Mouse (Mus musculus) layer of hippocampus, postnatal 14 days (tissue): ENCODE results near the gene Zmym1. TPM values are rescaled to one million over a fixed set of nuclear protein-coding genes. Genes with fewer than 3 reads are reported as not detected.
"Not testable (repeated sequence)": the region's sequence is repeated elsewhere in the genome, so short reads cannot be mapped to it uniquely, and the experiment has no call there.

Experiments
- DNase-seq, 2 experiments: peaks; one replicate each; pipeline ENCODE4 v3.0.0; 2021 to 2022; ENCODE audit warnings: low spot score in 2 of 2, mixed read lengths in 1 of 2
- total RNA-seq, 2 experiments: library from RNA; stranded (reverse); gene quantifications; 2 replicates each; pipeline ENCODE4 v1.2.3; 2021

The Zmym1 gene
- total RNA-seq, 2 experiments from 2014 or later, result 10.3 to 10.6 TPM

- DNase-seq, result no peak
Observed at GRCm38 (mm10) chr4:127027228-127028190, 33.4 kb downstream of the Zmym1 start.

GRCm38 (mm10) chr4:127026826-127027225, 34.1 kb downstream of the Zmym1 start:
- DNase-seq, result no peak

- no peak for DNase-seq
Observed at GRCm38 (mm10) chr4:127024240-127024639, 36.7 kb downstream of the Zmym1 start.

- DNase-seq, result no peak
Observed at GRCm38 (mm10) chr4:127023201-127023600, 37.8 kb downstream of the Zmym1 start.

GRCm38 (mm10) chr4:127021989-127022626, 38.8 kb downstream of the Zmym1 start:
- DNase-seq, result peak; percentile 85

- DNase-seq, result peak; percentile 100
Observed at GRCm38 (mm10) chr4:127021151-127021945, 39.6 kb downstream of the Zmym1 start, which contains the start of gene Sfpq. Gene Sfpq (plus strand): TSS chr4:127021324.

GRCm38 (mm10) chr4:127020411-127021150, 40.4 kb downstream of the Zmym1 start:
- no peak for DNase-seq

- no peak for DNase-seq
Observed at GRCm38 (mm10) chr4:127016366-127016765, 44.6 kb downstream of the Zmym1 start.

GRCm38 (mm10) chr4:127015294-127015993, 45.5 kb downstream of the Zmym1 start:
- peak; percentile 85 to 86 for DNase-seq

GRCm38 (mm10) chr4:127005113-127005936, 55.6 kb downstream of the Zmym1 start:
- peak; percentile 62 to 68 for DNase-seq

GRCm38 (mm10) chr4:127004384-127004783, 56.6 kb downstream of the Zmym1 start:
- no peak for DNase-seq

GRCm38 (mm10) chr4:127000601-127001105, 60.3 kb downstream of the Zmym1 start:
- no peak for DNase-seq

- not testable (repeated sequence) for DNase-seq
Observed at GRCm38 (mm10) chr4:126999372-126999771, 61.6 kb downstream of the Zmym1 start.

Other genes with a start within 250 kb of the Zmym1 start
- gene Zmym4, start 93.0 kb downstream of the Zmym1 start, total RNA-seq, result 10 to 100 TPM; 46.0 to 49.0 TPM
- gene Sfpq, start 39.8 kb downstream of the Zmym1 start, total RNA-seq, result 100 to 1,000 TPM; 303 to 304 TPM
- gene Zmym6, start 16.2 kb upstream of the Zmym1 start, total RNA-seq, result 10 to 100 TPM; 31.0 to 31.6 TPM
- gene Tmem35b, start 62.5 kb upstream of the Zmym1 start, total RNA-seq, result 1 to 10 TPM; 3.1 to 3.6 TPM
- 100 to 1,000 TPM; 283 TPM for gene Dlgap3, start 108.1 kb upstream of the Zmym1 start, total RNA-seq
- 10 to 100 TPM; 43.2 to 45.5 TPM for gene Smim12, start 182.6 kb upstream of the Zmym1 start, total RNA-seq